Mouse (Mus musculus): Measurements from ENCODE around the gene Stum.

The Stum gene

DNA sequence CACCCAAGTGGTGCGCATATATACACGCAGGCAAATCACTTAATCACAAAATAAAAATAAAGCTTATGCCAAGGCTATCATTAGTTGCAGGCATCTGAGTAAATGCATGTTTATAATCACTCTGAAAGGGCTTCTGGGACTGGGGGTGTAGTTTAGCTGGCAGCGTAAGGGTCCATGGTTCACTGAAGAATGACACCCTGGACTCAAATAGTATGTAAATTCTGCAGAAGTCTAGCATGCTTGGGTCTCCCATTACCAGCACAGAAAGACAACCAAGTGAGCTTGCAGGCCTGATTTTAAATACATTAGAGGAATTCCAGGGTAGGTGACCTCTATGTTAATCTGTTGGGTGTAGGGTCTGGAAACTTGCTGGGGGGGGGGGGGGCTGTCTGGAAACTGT lies 16.5 kb upstream of the Stum start:
- DNase-seq (ENCODE audit: extremely low spot score) = no peak

DNA sequence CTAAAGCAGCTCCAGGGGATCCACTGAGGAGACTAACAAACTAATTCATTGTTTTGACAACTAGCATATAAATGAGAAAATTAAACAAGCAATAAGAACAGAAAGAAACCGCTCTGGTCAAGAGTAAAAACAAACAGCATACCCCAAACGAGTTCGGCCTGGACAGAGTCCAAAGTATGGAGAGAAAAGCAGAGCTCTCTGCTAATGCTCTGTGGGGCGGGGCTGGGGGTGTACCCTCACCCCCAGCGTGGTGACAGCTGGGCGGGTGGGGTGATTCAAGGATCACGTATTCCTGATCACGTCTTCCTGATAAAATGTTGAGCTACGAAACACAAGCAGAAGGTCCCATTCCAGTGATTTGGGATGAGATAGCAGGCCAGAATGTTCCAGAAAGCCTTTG lies 9.5 kb upstream of the Stum start:
- DNase-seq (ENCODE audit: extremely low spot score) = no peak

DNA sequence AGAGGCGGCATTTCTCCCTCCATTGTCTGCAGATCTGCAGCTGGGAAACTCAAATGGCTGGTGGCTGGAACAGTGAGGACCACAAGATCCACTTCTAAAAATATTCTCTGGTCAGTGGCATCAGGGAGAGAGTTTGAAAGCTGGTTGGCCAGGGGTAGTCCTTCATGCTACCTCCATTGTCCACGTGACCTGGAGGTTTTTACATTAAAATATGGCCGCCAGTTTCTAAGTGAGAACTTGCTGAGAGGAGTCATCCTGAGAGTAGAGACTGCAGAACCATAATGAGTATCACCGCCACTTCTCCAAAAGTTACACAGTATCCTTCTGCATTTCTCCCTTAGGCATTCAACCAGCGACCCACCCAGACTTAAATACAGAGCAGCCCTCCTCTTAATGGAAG lies 2.0 kb upstream of the Stum start:
- DNase-seq (ENCODE audit: extremely low spot score) = no peak

DNA sequence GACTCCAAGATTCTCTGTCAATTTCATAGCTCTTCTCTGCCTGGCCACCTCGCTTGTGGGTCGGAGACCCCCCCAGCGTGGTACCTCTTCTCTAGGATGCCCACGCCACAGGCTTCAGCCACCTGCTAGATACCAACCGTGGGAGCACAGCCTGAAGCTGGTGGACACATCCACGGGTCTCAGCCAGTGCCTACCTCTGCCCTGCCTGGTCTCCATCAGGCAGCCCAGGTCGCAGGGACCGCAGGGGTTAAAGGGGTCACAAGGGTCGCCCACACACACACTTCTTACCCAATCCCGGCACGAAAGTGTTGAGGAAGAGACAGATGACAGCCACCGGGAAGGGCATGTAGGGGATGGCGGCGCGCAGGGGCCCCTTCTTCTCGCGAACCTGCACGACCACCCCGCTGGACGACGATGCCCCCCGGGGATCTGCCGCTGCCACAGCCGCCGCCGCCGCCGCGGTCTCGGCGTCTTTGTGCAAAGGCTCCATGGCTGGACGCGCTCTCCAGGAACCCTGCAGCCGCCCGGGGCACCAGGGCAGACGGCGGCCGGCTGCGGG lies 385 bp downstream of the Stum start:
- peak; percentile 56 for DNase-seq (ENCODE audit: extremely low spot score)

DNA sequence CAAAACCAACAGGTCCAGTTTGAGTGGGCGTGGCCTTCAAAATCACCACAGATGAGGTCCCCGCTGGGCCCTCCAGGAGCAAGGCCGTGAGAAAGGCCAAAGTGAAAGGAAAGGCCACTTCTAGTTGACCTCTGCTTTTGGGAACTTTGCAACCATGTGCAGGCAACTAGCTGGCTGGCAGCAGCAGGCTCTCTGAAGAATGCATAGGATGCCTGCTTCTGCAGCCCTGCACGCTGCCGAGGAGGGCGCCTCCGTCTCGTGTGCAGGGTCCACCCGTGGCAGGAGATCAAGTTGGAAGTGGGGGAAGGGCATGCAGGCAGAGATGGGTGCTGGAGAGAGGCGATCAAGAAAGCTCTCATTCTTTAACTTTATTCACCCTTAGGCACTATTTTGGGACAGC lies 1.3 kb downstream of the Stum start:
- peak; percentile 45 for DNase-seq (ENCODE audit: extremely low spot score)

DNA sequence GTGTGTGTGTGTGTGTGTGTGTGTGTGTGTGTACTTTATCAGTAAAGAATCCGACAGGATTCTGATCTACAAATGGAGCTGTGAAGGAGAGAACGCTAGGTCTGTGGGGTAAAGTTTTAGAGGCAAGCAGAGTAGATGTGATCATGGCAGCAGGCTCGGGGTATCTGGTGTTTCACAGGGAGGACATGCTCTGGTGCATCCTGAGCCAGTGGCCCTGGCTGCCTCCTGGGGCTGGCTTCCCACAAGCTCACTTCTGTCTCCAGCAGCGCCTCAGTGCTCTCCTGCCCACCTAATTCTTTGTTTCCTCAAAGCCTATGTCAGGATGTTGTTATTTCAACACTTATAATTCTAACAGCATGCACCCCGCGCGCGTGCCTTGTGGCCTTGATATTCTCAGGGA lies 2.0 kb downstream of the Stum start:
- no peak for DNase-seq (ENCODE audit: extremely low spot score)

DNA sequence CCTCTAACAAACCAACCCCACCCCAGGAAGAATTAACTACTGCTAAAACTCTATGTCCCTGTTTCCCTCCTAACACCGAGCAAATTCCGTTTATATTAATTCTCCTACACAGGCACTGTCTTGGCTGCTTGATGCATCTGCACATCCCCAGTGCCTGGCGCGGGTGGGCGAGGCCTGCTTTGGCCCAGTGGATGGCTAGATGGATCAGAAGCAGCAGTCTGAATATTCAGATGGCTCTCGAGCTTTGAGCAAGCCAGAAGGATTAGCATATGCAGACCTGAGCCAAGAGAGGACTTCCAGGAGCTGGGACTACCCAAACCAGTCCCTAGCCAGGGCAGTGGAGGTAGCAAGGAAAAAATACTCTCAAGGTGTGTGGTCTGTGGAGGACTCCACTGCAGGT lies 3.0 kb downstream of the Stum start:
- no peak for DNase-seq (ENCODE audit: extremely low spot score)

DNA sequence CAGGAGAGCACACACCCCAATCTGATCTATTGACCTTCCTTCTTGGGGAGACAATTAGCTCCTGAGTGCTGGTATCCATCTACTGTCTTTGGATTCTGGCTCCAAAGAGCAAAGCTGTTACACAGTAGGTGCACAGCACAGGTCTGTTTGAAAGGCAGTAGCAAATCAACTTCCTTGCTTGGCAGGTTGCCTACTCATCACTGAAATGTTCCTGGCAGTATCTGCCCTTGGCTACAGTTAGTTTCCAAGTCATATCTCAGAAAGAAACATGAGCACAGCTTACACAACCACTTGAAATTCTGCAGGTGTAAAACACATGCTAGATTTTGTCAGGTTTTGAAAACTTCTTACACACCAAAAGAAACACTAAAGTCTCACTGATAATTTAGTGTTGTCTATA lies 9.7 kb downstream of the Stum start:
- DNase-seq (ENCODE audit: extremely low spot score) = no peak

DNA sequence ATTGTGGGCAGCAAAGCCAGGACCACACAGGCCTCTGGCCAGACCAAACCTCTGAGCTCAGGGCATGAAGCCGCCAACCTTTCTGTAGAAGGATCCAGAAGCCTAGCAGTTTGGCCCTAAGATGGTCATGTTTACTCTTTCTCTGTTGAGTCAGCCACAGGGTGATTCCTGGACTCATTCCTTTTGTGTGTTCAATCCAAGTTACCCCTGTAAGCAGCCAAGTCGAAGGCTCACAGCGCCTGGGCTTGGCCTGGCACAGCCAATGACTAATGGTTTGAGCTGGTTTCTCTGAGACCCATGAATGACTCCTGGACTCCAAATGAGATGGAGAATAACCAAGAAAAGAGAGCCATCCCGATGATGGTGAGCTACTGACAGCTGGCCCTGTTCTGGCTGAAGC lies 15.3 kb downstream of the Stum start:
- DNase-seq (ENCODE audit: extremely low spot score) = no peak

DNA sequence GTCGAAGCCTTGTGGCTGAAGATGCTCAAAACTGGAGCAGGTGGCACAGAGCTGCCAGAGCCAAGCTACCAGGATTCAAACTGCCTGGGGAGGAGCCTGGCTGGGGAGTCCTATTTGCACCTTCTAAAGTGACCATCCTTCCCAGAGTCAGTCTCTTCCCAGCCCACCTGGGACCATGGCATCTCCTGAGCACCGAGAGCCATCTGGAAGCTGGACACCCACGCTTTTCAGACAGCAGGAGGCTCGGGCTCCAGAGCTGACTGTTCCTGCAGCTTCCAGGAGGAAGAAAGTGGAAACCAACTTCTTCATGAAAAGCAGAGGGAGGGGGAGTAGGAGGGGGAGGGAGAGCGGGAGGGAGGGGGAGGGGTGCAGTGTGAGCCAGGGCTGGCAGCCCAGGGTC lies 17.7 kb downstream of the Stum start:
- no peak for DNase-seq (ENCODE audit: extremely low spot score)

DNA sequence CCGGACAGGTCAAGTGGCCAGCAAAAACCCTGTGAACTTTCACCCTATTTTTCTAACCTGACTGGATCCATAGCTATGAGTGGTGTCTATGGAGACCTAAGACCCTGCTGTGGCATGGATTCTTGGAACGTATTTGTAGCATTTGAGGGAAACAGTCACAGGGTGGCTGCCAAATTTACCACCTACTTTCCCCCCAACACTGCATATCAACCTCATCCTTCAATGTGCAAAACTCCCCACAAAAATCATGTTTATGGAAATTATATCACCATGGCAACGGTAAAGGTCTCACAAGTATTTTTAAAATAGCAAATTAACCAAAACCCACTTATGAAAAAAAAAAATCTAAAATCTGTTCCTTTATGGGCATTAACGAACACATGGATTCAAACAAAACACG lies 18.9 kb downstream of the Stum start:
- no peak for DNase-seq (ENCODE audit: extremely low spot score)

DNA sequence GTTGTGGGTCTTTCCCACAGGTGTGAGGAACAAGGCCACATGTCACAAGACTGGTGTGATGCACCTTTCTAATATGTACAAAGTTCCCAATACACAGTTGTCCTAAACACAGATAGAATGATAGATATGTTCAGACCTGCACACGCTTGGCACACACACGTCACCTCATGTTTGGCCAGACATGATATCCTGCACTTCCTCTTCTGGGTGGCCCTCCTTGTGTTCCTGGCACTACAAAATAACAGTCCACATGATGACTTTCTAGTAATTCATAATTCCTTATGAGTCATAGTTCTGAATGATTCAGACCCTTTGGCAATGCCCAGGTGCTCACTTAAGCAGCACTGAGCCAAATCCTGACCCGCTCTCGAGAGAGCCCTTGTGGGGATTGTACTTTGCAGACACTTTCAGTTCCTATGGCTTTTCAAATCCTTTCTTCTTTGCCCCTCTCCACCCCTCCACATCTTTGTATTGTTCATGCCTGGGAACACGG lies 20.3 kb downstream of the Stum start:
- DNase-seq (ENCODE audit: extremely low spot score) = no peak

DNA sequence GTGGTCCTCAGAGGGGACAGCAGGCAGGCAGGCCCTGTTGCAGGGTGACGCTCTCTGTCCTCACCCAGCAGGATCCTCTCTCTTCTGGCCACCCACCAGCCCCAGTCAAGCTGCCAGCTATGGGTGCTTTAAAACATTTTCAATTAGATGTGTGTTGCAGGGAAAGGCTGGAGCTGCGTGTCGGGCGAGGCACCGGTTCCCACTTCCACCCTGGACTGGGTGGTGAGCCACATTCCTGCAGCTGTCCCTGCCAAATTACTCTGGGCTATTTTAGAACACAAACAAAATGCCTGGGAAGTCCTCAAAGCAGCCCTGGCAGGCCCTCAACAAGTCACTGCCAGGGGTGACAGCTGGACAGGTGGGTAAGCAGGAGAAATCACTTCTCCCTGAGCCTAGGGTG lies 20.9 kb downstream of the Stum start:
- DNase-seq (ENCODE audit: extremely low spot score) = no peak

DNA sequence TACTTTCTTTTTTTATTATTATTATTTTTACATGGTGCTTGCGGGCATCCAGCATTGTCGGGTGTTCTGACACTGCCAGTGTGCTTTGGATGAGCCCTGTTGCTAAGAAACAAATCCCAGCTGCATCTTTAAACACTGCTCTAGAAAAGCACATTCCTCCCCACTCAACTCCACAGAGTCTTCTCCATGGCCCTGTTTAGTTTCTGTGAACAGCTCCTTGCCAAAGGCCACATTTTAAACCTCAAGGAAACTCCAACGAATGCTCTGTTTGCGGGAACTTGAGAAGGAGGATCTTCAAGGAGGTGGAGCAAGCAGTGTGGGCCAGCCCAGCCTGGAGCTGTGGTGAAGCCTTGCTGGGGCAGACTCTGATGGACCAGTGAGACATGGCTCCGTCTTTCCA lies 22.6 kb downstream of the Stum start:
- DNase-seq (ENCODE audit: extremely low spot score) = no peak

DNA sequence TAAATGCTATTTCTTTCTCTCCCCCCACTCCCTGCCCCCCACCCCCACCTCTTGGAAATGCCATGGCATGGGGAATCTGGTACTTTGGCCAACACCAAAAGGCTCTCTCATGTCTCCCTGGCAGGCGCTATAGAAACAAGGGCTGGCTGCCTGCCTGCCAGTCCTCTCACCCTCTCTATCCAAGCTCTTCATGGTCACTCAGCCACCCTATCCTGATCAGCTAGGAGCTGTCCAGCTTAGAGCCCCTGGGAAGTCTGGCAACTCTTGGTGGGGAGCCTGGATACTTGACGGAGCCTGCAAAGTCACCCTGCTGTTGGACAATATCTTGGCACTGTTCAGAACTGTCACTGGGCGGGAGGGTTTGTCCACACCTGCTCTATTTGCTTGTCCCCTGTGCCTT lies 24.6 kb downstream of the Stum start:
- DNase-seq (ENCODE audit: extremely low spot score) = no peak

DNA sequence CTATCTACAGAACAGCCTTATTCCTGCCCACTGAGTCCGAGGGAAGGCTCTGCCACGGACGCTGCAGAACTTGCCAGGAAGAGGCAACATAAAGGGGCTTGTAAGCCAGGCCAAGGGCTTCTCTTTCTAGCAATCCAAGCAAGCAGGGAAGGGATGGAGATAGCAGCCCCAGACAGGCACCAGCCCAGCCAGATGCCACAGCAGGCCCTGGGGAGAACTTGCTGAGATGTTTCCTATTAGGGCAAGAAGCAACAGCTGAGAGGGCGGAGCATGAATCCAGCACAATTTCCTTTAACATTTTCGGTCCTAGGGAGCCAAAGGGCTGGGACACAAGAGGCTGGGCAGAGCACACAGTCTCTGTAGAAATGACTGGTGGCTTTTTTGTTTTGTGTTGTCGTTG lies 25.0 kb downstream of the Stum start:
- DNase-seq (ENCODE audit: extremely low spot score) = no peak

DNA sequence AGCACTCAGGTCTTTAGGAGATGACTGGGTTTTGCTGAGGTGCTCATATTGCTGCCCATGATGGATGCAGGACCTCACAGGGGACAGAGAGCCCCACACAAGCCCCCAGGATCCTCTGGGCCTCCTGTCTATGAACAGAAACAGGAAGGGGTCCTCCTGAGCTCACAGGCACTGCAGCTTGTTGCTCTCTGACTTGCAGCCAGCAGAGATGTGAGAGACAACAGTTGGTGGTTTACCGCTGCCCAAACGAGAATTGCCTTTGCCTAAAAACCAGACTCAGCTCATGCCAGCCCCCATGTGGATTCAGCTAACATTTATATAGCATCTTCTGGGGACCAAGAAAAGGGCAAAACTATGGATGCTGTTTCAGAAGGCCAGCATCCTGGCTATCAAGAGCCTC lies 33.7 kb downstream of the Stum start:
- DNase-seq (ENCODE audit: extremely low spot score) = no peak

DNA sequence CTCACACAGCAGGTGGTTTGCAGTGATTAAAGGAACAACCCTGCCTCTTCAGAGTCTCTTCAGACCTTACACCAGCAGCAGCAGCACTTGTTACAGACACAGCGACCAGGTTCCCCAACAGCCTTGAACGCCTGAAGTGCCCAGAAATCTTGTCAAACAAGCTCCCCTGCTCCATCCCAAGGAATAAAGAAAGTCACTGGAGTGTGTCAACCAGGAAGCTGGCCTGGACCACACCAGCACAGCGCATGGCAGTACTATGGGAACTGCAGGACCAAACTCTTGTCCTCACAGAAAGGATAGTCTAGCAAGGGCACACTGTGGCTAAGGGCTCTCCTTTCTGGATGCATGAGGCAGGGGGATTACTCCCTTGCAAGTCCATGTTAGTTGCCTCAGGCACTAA lies 38.9 kb downstream of the Stum start:
- no peak for DNase-seq (ENCODE audit: extremely low spot score)

DNA sequence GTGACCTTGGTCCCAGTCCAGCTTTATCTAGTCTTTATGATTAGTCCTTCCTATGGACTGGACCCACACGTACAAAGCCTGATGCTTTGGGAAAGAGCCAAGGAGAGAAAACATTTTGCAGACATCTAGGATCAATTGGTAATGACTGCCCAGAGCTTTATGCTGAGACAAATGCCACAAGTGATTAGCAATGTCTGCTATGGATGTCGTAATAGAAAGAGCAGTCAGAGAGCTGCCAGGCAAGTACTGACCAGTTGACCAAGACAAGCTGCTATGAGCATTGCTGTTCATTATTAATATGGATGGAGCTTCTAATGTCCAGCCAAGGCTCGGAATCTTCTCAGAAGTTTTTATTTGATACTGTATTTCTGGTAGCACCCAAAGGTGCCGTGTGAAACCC lies 43.8 kb downstream of the Stum start:
- no peak for DNase-seq (ENCODE audit: extremely low spot score)

DNA sequence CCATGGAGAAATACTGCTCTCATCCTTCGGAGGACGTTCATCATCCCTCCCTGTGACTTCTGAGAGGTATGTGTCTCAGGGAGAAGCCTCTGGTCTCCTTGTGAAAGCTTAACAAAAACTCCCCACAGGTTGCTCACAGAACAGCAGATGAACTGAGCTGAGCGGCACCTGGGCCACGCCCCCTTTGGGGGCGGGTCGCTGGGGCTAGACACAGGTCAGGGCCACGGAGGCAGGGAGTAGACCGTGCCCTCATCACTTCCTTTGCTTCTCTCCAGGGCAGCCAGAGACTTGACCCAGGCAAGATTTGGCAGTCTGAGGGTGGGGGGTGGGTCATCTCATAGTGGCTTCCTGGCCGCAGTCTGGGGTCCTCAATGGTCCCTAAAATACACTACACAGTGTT lies 48.4 kb downstream of the Stum start:
- peak; percentile 31 for DNase-seq (ENCODE audit: extremely low spot score)

DNA sequence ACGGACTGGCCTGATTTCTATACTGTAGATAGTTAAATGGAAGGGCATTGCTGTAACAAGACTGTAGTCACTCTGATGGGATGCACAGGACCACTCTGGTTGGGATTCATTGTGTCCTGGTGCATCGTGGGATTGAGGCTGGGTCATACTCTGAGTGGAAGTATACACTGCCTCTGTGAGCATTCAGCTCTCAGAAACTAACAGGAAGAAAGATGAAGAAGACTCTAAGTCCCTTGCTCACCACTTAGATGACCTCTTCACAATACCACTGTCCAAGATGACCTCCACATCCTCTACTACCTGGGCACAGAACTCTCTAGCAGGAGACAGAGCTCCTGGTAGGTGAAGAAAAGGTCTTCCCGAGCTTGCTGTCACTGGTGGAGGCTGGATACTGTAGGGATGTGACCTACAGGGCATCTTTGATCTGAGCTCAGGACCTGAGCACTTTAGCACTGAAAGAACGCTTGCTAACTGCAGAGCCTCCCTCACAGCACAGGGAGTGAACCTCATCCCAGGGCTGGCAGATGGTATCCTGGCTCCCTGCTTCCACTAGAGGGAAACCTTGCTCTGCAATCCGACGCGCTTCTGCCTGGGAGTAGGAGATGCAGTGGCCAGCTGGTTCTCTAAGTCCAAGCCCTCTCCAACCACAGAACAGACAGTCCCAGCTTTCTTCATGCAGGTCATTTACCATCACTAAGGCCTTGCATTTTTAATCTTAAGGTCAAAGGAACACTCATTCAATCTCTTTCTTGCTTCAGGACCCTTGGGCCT lies 49.3 kb downstream of the Stum start:
- DNase-seq (ENCODE audit: extremely low spot score) = peak; percentile 82

DNA sequence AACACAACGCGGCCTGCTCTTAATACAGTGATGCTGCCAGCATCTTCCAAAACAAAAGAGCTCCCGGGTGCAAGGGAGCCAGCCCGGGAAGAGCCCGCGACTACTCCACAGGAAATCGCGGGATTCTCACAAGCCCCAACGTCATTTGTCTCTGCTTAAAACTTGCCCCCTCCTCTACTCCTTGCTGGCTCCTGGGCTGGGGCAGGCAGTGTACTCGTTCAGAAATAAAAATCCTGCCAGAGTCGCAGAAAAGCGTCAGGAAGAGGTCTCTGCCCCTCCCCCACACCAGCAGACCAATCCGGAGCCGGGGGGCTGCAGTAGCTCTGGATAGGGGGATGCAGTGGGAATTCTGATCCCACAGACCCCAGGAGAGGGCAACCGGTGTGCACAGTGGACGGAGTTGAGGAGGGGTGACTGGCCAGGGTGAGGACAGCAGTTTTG lies 50.2 kb downstream of the Stum start:
- peak; percentile 73 for DNase-seq (ENCODE audit: extremely low spot score)

DNA sequence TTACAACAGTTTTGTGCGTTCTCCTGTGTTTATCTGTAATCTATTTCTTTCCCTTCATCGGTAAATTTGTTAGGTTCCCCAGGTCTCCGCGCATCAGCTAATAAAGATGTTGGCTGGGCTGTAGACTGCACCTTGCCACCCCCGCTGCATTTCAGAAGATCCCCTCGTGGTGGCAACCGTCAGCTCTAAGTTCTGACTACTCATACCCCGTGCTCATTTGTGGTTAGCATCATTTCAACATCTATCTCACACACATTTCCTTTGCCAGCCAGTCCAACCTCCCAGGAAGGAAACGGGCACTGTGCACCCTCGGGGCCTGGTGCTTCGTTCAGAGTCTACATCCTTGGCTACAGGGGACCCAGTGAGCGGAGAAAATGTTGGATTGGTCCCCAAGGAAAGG lies 51.5 kb downstream of the Stum start:
- DNase-seq (ENCODE audit: extremely low spot score) = no peak

DNA sequence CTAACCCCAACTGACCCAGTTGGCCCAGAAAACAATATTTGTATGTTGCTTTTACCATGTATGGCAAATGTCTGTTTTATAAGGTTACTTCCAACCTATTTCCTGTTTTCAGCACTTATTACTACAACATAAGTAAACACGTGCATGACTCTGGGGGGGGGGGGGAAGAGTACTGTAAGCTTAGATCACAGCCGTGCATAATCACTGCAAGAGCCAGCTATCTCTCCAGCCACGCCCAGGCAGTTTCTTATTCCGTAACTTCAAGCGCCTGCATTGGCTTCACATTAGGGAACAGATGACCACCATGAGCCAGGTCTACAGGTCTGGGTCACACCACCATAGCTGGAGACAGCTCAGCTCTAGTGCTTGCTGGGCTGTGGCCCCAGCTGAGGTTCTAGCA lies 53.5 kb downstream of the Stum start:
- DNase-seq (ENCODE audit: extremely low spot score) = no peak
